Mouse (Mus musculus) bone marrow macrophage, adult 2 months (primary cell): ENCODE measurements around the gene Gm12185. TPM values are rescaled to one million over a fixed set of nuclear protein-coding genes. Genes with fewer than 3 reads are reported as not detected.
"Not testable (repeated sequence)": the region's sequence is repeated elsewhere in the genome, so short reads cannot be mapped to it uniquely, and the experiment has no call there.

Experiments
- H3K27ac ChIP-seq: 2 replicates; pipeline ENCODE4 v1.5.1; 2012; ENCODE audit warnings: low read depth, low read length; ENCODE audit not compliant: insufficient read depth
- H3K4me1 ChIP-seq: 2 replicates; pipeline ENCODE4 v1.6.1; 2012; ENCODE audit warnings: low read length; ENCODE audit not compliant: control insufficient read depth, insufficient read depth
- H3K4me3 ChIP-seq: 2 replicates; pipeline ENCODE4 v1.5.1; 2012; ENCODE audit warnings: mild to moderate bottlenecking, low read length, moderate library complexity; ENCODE audit not compliant: insufficient read depth
- CTCF ChIP-seq: IDR thresholded peaks from 2 replicates; pipeline ENCODE4 v1.5.1; 2012; ENCODE audit warnings: low read depth, mild to moderate bottlenecking, low read length, moderate library complexity
- POLR2A ChIP-seq: IDR thresholded peaks from 2 replicates; pipeline ENCODE4 v1.6.1; 2012; ENCODE audit warnings: mild to moderate bottlenecking, low read depth, low read length, borderline replicate concordance
- polyA plus RNA-seq: library from polyadenylated mRNA; stranded (reverse); fragments of >200 nt; gene quantifications from 2 replicates; pipeline ENCODE4 v1.2.4, GENCODE M21; 2012; ENCODE audit not compliant: missing spikeins, insufficient read depth, insufficient read length

Gene Gm12185
- polyA plus RNA-seq, 1 experiment, result 2.7 TPM

DNA sequence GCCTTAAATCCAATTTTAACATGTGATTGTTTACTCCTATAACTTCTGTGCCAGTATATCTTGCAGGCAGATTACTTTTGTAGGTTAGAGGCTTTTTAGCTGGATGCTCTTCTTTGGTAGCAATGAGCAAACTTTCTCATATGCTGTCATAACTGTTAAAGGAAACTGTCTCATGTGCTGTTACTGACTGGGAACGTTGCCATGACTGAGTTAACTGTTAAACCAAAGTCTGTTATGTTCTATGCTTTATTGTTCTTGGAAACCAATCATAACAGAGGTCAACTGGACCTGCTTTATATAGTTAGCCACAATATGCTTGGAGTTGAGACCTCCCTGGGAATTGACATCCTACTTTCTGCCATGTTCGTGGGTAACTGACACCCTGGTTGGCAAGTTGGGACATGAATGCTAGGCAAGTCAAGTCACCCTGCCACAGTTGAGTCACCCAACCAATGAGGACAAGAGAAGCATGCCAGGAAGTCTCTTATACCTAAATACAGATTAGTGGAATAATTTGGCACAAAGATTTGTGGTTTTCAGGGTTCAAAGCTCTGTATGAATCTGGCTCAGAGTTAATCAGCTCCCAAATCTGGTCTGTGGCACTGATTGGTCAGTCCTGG is 93.1 kb downstream of the Gm12185 start:
- H3K4me1 ChIP-seq, result peaks cover 32% of the 10 kb centered on the region
- no peak overlapping the region for H3K4me3 ChIP-seq
- TF ChIP-seq POLR2A (no peak), CTCF (no peak)
- no peak overlapping the region for H3K27ac ChIP-seq

DNA sequence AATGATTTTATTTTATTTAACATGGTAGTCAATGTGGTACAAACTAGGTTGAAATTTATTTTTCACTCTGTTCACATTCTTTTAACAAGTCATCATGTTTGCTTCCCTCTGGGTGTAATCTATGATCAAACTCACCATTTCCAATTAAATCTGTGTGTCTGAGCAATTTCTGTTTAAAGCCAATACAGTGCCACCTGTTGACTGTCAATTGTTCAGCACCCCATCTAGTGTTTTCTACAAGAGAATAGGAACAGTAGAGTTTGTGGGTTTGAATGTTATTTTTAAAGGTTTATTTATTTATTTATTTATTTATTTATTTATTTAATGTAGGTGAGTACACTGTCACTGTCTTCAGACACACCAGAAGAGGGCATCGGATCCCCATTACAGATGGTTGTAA is 115.3 kb downstream of the Gm12185 start:
- Histone ChIP-seq H3K27ac (no peak overlapping the region), H3K4me3 (no peak overlapping the region), H3K4me1 (peaks cover 18% of the 10 kb centered on the region)
- TF ChIP-seq CTCF (no peak), POLR2A (no peak)

GRCm38 (mm10) chr11:48875343-48875837 is 116.6 kb downstream of the Gm12185 start:
- H3K4me1 ChIP-seq, result peaks cover 18% of the 10 kb centered on the region
- H3K27ac ChIP-seq, H3K4me3 ChIP-seq: not testable (repeated sequence)

- no peak for TF ChIP-seq CTCF
- TF ChIP-seq POLR2A, result no peak
- no peak overlapping the region for H3K4me3 ChIP-seq
- H3K27ac ChIP-seq, result no peak overlapping the region
- H3K4me1 ChIP-seq, result peaks cover 22% of the 10 kb centered on the region
Observed at GRCm38 (mm10) chr11:48874465-48874864, 117.6 kb downstream of the Gm12185 start.

DNA sequence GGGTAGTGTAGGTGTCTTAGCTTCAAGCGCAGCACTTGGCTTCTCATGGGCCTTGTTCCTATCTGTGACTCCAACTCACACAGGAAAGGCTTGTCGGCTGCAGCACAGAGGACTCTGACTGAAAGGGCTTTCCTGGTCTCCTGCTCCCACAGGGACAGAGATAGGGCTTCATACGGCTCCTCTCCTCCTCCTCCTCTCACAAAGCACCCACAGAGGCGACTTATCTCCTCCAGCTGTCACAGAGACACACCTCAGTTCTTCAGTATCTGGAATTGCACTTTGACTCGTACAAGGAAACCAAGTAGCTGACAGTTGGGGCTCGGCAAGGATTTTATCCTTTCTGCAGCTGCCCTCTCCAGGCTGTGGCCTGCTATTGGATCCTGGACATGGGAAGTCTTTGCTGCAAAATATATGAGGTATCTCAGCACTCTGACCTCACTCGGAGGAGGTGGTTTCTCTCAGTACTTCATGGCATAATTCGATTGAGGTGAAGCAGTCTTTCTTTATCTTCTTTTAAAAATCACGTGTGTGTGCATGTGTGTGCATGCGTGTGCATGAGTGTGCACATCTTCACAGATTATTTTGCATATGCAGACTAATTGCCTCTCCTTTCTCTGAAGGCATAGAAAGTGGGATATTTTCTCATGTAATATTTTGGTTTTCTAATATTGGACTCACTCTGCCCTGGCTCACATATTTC is 118.3 kb downstream of the Gm12185 start:
- H3K27ac ChIP-seq, result no peak overlapping the region
- H3K4me3 ChIP-seq, result no peak overlapping the region
- H3K4me1 ChIP-seq, result peaks cover 23% of the 10 kb centered on the region
- TF ChIP-seq POLR2A, result no peak
- TF ChIP-seq CTCF, result no peak

DNA sequence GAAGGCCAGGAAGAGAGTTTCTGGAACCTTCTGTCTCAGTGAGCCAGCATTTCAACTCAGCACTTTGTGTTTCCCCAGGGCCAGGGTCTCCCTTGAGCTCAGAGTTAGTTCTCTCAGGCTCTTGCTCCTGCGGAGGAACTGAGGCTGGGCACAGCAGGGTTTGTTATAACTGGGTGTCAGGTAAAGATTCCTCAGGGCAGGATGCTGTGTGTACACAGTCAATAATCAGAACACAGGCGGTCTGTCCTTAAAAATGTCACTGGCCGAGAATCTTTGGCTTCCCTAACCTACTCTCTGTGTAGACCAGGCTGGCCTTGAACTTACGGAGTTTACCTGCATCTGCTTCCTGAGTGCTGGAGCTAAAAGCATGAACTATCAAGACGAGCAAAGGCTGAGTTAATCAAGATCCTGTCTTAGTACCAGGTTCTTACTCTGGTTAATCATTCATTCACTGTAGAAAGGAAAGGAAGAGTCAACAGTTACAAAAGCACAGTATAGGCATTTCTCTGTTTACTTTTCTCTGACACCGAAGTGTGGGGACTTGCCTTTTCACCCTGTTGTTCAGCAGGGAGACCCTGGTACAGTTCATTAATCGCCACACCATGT is 119.2 kb downstream of the Gm12185 start:
- no peak for TF ChIP-seq CTCF
- TF ChIP-seq POLR2A, result no peak
- Histone ChIP-seq H3K4me3 (peak overlapping the region; percentile 79; the same call in 1 of the 2 replicates), H3K4me1 (peaks cover 17% of the 10 kb centered on the region), H3K27ac (peak overlapping the region; percentile 96)

DNA sequence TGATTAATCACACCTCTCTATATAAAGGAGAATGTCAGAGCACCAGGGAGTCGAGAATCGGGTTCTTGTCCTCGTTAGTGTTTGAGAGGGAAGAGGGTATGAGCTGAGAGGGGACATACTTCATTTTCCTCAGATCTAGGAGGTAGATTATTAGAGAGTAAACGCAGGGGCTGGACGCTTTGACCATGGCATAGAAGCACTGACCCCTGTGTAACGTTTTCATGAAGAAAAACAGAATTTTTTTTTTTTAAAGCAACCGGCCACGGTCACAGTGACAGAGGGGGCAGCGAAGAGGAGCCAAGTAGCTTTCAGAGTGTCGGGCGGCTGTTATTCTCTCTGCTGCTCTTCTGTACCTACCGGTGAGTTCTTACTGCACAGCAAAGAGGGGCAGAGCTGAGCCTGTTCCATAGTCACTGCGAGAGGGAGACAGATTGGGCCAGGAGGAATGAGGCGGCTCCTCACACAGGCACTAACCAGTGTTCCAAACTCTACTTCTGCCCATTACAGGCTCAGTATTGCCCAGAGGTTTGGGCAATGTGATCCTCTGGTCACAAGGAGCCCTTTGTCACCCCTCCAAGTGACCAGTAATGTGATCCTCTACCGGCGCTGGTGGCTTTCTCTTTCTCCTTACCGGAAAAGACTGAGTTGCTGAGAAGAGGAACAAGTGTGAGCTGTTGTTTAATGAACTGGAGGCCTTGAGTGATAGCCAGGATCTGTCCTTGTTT is 120.0 kb downstream of the Gm12185 start:
- Histone ChIP-seq H3K27ac (peak overlapping the region; percentile 96), H3K4me1 (peaks cover 17% of the 10 kb centered on the region), H3K4me3 (peak overlapping the region; percentile 79)
- TF ChIP-seq POLR2A, result no peak
- no peak for TF ChIP-seq CTCF

GRCm38 (mm10) chr11:48871201-48871772 is 120.7 kb downstream of the Gm12185 start, which contains the start of gene Irgm1:
Gene Irgm1, minus strand, starts transcription at chr11:48871683.
- peaks cover 17% of the 10 kb centered on the region for H3K4me1 ChIP-seq
- H3K4me3 ChIP-seq, result peak within 1 kb of the TSS; percentile 79
- peak within 1 kb of the TSS; percentile 96 for H3K27ac ChIP-seq
- TF ChIP-seq POLR2A (no peak), CTCF (no peak)

DNA sequence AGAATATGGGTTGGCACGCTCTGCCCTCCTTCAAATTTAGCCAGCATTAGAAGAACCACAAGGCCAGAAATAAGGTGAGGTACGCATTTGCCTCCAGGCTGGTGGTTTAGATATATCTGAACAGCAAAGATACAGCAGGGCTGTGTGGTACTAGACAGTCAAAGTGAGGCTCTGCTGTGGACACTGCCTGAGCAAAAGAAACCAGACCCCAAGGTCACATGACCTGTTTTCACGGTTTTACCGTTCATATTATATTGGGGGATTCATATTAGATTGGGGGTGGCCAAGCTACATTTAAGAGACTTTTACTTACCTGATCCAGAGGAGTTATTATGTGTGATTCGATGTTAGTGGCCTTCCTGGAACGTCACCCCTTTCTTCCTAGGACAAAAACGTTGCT is 121.2 kb downstream of the Gm12185 start:
- peak overlapping the region; percentile 79 for H3K4me3 ChIP-seq
- H3K4me1 ChIP-seq, result peaks cover 17% of the 10 kb centered on the region
- H3K27ac ChIP-seq, result peak overlapping the region; percentile 96
- TF ChIP-seq POLR2A (no peak), CTCF (no peak)
